Mouse (Mus musculus) megakaryocyte, embryonic 14.5 days (primary cell): ENCODE data around the gene Gm48552.

Experiments
- FLI1 ChIP-seq: IDR thresholded peaks from 2 replicates; pipeline ENCODE4 v1.6.1; 2012; ENCODE audit warnings: low read length, inconsistent platforms, mixed read lengths
- GATA1 ChIP-seq: IDR thresholded peaks from 3 replicates; pipeline ENCODE4 v1.6.1; 2012; ENCODE audit warnings: mixed read lengths, low read length, inconsistent platforms, borderline replicate concordance

- TF ChIP-seq FLI1 = no peak
- no peak for TF ChIP-seq GATA1
Measured at GRCm38 (mm10) chr10:81345162-81345534, 43.7 kb upstream of the Gm48552 start.
